Mouse (Mus musculus): ENCODE measurements around the gene Rnf187. TPM values are rescaled to one million over a fixed set of nuclear protein-coding genes. Genes with fewer than 3 reads are reported as not detected.

Rnf187 gene
- 137 and 141 TPM in 2 replicates for polyA plus RNA-seq (2015; fragmentation: Nextera tagmentation; extraction: Ambion mirVana)

DNA sequence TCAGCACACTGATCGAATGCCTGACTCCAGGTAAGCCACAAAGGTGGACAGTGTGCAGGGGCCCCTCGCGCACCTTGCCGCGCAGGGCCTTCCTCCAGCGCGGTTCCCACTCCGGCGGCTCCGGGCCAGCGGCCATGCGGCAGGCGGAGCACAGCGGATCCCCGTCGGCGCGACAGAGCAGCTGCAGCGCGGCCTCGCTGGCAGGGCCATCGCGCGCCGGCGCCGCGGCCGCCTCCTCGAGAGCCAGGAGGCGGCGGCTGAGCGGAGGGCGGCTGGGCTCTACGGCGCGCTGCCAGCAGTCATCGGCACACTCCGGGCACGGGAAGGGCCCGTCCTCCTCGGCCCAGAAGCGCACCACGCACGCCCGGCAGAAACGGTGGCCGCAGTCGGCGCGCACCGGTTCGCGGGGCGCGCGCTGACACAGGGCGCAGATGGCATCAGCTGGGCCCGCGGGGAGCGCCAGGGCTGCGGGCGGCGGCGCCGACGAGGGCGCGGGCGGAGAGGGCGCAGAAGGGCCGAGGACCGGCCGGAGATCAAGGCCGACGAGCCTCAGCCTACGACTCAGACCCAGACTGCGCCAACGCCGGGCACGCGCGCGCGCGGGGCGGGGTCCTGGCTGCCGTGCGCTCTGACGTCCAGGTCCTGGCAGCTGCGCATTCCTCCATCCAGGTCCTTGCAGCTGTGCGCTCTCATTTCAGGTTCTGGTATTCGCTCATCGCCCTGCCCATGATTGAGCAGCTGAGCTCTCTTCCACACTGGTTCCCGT is at the start of gene Rnf187:
Gene Rnf187, minus strand, starts transcription at position 595 of the 766 bp plus-strand sequence.

DNA sequence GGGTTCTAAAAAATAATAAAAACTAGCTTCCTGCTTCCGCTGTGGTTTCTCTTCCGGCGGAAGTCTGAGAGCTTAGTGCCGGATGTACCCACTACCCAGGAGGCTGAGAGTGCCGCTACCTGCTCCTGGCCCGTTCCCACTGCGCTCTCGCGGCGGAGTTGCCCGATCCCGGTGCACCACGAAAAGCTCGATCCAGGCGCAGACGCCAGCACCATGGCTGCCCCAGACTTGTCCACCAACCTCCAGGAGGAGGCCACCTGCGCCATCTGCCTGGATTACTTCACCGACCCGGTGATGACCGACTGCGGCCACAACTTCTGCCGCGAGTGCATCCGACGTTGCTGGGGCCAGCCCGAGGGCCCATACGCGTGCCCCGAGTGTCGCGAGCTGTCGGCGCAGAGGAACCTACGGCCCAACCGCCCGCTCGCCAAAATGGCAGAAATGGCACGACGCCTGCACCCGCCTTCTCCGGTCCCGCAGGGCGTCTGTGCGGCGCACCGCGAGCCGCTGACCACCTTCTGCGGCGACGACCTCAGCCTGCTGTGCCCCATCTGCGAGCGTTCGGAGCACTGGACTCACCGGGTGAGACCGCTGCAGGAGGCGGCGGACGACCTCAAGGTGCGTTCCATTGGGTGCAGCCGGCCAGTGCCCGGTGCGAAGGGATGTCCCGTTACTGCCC is 39.5 kb upstream of the Rnf187 start, which contains the start of gene Trim11:
Gene Trim11, plus strand, starts transcription at position 67 of the 679 bp plus-strand sequence.

DNA sequence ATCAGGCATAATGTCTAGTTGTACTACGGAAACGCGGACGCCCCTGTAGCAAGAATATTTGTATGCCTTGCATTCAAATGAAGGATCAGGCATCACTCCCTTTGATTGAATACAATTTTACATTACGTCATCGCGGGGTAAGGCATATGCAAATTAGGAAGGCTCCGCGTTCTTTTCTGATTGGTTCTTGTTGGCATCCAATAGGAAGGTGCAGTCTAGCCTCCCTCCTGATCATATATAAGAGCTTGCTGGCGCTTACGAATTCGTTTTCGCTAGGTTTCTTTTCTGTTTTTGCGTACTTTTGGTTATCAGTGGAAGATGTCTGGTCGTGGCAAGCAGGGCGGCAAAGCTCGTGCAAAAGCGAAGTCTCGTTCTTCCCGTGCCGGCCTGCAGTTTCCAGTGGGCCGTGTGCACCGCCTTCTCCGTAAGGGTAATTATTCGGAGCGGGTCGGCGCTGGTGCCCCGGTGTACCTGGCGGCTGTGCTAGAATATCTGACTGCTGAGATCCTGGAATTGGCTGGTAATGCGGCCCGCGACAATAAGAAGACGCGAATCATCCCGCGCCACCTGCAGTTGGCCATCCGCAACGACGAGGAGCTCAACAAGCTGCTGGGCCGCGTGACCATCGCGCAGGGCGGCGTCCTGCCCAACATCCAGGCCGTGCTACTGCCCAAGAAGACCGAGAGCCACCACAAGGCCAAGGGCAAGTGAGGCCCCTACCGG is 15.9 kb upstream of the Rnf187 start, which contains the start of the genes Hist3h2a and Trim17:
Gene Hist3h2a, plus strand, starts transcription at position 266 of the 723 bp plus-strand sequence.
Gene Trim17, plus strand, starts transcription at position 266 of the 723 bp plus-strand sequence.

DNA sequence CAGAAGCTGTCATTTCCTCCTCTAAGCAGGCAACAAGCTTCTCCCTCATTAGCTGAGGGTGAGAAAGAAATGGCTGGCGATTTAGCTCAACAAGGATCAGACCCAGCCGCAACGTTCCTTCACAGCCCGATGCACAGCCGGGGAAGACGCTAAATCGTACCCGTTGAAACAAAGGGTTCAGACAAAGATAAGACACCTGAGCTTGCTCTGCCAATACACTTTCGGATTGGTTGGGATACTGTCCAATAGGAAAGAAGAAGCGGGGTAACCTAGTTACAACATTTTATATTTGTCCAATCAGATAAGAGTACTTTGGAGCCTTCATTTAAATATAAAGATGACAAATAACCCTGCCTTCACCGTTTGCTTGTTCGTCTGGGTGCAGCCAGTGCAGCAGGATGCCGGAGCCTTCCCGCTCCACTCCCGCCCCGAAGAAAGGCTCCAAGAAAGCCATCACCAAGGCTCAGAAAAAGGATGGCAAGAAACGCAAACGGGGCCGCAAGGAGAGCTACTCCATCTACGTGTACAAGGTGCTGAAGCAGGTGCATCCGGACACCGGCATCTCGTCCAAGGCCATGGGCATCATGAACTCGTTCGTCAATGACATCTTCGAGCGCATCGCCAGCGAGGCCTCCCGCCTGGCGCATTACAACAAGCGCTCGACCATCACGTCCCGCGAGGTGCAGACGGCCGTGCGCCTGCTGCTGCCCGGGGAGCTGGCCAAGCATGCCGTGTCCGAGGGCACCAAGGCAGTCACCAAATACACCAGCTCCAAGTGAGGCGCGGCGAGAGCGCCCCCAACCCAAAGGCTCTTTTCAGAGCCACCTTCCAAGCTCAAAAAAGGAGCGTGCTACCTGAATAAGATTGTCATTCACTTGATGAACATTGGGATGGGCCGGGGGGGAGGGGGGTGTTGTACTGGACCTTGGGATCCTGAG is 10.1 kb upstream of the Rnf187 start, which contains the start of gene Hist3h2ba:
Gene Hist3h2ba, plus strand, starts transcription at position 379 of the 938 bp plus-strand sequence.

DNA sequence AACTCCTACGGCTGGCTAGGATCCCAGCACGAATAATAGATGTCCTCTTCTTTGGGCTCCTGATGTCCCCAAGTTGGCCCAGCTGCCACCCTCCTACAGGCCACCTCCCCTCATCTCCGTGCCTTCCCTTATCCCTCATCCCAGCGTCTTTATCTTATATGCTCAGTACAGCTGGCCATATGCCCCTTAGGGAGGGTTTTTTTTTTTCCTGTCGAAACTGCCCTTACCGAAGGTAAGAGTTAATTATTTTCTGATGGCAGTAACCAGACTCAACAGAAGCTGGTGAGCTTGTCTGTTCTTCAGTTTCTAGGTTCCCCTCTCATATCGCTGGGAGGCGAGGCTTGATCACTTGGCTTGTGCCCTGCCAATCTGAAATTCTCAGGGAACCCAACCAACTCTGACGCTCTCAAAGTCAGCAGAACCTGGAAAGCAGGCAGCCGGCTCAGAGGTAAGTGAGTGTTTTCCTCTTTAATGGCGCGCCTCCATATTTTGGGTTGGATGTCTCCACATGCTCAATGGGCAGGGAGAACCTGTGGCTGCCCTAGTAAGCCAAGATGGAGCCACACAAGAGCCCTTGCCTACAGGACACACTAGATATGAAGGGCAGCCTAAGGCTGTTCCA is 20.9 kb downstream of the Rnf187 start, which contains the start of gene Btnl10:
Gene Btnl10, plus strand, starts transcription at position 164 of the 622 bp plus-strand sequence.

DNA sequence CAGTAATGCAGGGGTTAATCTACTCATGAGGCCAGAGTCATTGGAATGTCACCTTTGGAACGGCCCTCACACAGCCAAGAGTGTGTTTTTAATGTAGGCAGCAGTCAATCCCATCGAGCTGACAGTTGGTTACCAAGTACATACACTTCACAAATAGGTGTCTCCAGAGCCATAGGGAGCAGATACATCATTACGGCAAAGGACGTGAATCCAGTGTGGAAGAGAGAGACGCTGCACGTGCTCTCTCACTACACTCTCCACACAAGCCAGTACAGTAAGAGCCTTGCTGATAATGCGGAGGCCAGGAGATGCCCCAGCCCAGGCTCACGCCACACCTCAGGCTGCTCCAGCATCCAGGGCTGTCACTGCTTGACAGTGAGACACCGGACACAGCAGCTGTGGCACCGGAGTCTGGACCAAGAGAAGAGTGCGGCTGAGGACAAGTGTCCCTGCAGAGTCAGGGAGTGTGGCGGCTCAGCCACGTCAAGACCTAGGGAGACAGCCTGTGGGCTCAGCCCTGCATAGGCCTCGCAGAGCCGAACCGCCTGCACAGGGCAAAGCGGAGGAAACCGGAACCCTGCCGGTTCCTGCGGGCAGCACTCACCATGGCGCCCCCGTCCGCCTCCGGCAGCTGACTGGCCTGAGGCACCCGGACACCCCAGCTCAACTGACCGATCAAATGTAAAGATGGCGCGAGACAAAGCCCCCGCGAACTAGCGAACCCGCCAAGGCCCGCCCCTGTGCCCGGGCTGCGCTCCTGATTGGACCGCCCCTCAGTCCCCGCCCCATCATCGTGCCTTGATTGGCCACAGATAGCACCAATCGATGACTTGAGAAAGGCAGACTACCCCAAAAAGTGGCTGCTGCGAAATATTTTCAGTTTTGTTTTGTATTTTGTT is 35.0 kb downstream of the Rnf187 start, which contains the start of gene Zfp39:
Gene Zfp39, minus strand, starts transcription at position 715 of the 899 bp plus-strand sequence.

Small RNAs within 50 kb of the gene (microRNA-seq; reads per million reads assigned to microRNA genes)
- gene Gm44313: not detected

Other genes with a start within 250 kb of the Rnf187 start
- not detected in 2 replicates for gene Olfr319, start 239.8 kb downstream of the Rnf187 start, polyA plus RNA-seq (2015; fragmentation: Nextera tagmentation; extraction: Ambion mirVana)
- not detected in 2 replicates for gene Olfr318, start 214.9 kb downstream of the Rnf187 start, polyA plus RNA-seq (2015; fragmentation: Nextera tagmentation; extraction: Ambion mirVana)
- not detected in 2 replicates for gene Olfr317, start 199.7 kb downstream of the Rnf187 start, polyA plus RNA-seq (2015; fragmentation: Nextera tagmentation; extraction: Ambion mirVana)
- not detected in 2 replicates for gene Olfr316, start 186.2 kb downstream of the Rnf187 start, polyA plus RNA-seq (2015; fragmentation: Nextera tagmentation; extraction: Ambion mirVana)
- not detected in 2 replicates for gene Olfr315, start 165.7 kb downstream of the Rnf187 start, polyA plus RNA-seq (2015; fragmentation: Nextera tagmentation; extraction: Ambion mirVana)
- not detected in 2 replicates for gene Olfr314, start 156.0 kb downstream of the Rnf187 start, polyA plus RNA-seq (2015; fragmentation: Nextera tagmentation; extraction: Ambion mirVana)
- gene Fam183b, start 137.0 kb downstream of the Rnf187 start, polyA plus RNA-seq (2015; fragmentation: Nextera tagmentation; extraction: Ambion mirVana): 8.1 and 9.6 TPM in 2 replicates
- gene Olfr313, start 123.9 kb downstream of the Rnf187 start, polyA plus RNA-seq (2015; fragmentation: Nextera tagmentation; extraction: Ambion mirVana): not detected in 2 replicates
- gene Olfr312, start 109.7 kb downstream of the Rnf187 start, polyA plus RNA-seq (2015; fragmentation: Nextera tagmentation; extraction: Ambion mirVana): not detected in 2 replicates
- gene Olfr311, start 99.7 kb downstream of the Rnf187 start, polyA plus RNA-seq (2015; fragmentation: Nextera tagmentation; extraction: Ambion mirVana): not detected in 2 replicates
- gene Gm12258, start 91.8 kb downstream of the Rnf187 start, polyA plus RNA-seq (2015; fragmentation: Nextera tagmentation; extraction: Ambion mirVana): 2.1 and 2.5 TPM in 2 replicates
- gene 2810021J22Rik, start 71.7 kb downstream of the Rnf187 start, polyA plus RNA-seq (2015; fragmentation: Nextera tagmentation; extraction: Ambion mirVana): 3.1 and 3.9 TPM in 2 replicates
- 2.1 and 2.6 TPM in 2 replicates for gene Zfp39, start 34.7 kb downstream of the Rnf187 start, polyA plus RNA-seq (2015; fragmentation: Nextera tagmentation; extraction: Ambion mirVana)
- gene Btnl10, start 21.0 kb downstream of the Rnf187 start, polyA plus RNA-seq (2015; fragmentation: Nextera tagmentation; extraction: Ambion mirVana): 0.16 TPM in 1 of 2 replicates, not detected in the other
- 2.0 and 2.6 TPM in 2 replicates for gene Hist3h2ba, start 10.0 kb upstream of the Rnf187 start, polyA plus RNA-seq (2015; fragmentation: Nextera tagmentation; extraction: Ambion mirVana)
- gene Hist3h2a, start 15.8 kb upstream of the Rnf187 start, polyA plus RNA-seq (2015; fragmentation: Nextera tagmentation; extraction: Ambion mirVana): 13.9 and 14.8 TPM in 2 replicates
- 0.18 TPM in 1 of 2 replicates, not detected in the other for gene Trim17, start 15.8 kb upstream of the Rnf187 start, polyA plus RNA-seq (2015; fragmentation: Nextera tagmentation; extraction: Ambion mirVana)
- 12.4 and 13.0 TPM in 2 replicates for gene Trim11, start 39.2 kb upstream of the Rnf187 start, polyA plus RNA-seq (2015; fragmentation: Nextera tagmentation; extraction: Ambion mirVana)
- gene Obscn, start 197.5 kb upstream of the Rnf187 start, polyA plus RNA-seq (2015; fragmentation: Nextera tagmentation; extraction: Ambion mirVana): 0.26 and 0.33 TPM in 2 replicates
- gene Iba57, start 224.8 kb upstream of the Rnf187 start, polyA plus RNA-seq (2015; fragmentation: Nextera tagmentation; extraction: Ambion mirVana): 3.2 and 3.8 TPM in 2 replicates
- 3.4 and 3.7 TPM in 2 replicates for gene Gjc2, start 244.3 kb upstream of the Rnf187 start, polyA plus RNA-seq (2015; fragmentation: Nextera tagmentation; extraction: Ambion mirVana)

All from urinary bladder, postnatal 0 days (tissue).